8 mouse cellular contexts compared by ENCODE assay signal in the genomic region with DNA sequence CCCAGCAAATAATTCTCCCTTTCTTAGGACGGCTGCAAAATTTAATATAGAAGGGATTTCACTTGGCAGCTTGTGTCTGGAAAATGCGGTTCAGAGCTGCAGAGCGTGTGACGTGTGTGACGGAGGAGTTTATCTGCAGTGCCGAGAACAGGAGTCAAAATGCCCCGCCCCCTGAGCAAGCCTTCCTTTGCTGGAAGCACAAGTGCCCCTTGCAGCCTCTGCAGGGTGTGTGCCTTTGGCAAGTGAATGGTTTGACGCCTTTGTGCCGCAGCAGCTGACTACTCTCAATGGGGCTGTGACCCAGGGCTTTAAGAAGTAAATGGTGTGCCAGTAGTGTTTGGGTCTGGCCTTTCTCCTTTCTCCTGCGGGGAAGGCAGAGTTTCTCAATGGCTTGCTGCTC.
DNase-seq lines count a peak whose midpoint lies in the region; ATAC-seq lines count a peak whose summit lies in the region.

No protein-coding gene starts in this region.

- DNase-seq in kidney, postnatal 4 days = peak; percentile 28 to 53
- peak; percentile 76 for DNase-seq in embryonic facial prominence, embryonic 14.5 days (ENCODE audit: low spot score)
- peak; percentile 4 to 5 for DNase-seq in heart, postnatal 36 days
- DNase-seq in right cerebral cortex, postnatal 10 days (ENCODE audit: low spot score in 2 of 2) = peak; percentile 61 to 62
- no peak for DNase-seq in urinary bladder, postnatal 25 days (ENCODE audit: low spot score)
- DNase-seq in c-Kit-positive CD71-positive TER-119-positive erythroid progenitor cells, embryonic 14.5 days (ENCODE audit: low spot score) = no peak

- no peak overlapping the region for H3K4me2 ChIP-seq in kidney, embryonic 16.5 days (replicated peaks; ENCODE audit: low read depth, low read length)
- no peak overlapping the region for H3K4me2 ChIP-seq in embryonic facial prominence, embryonic 14.5 days (ENCODE audit: low read depth, low read length)
- H3K4me2 ChIP-seq in limb, embryonic 15.5 days = no peak overlapping the region; the same call in 1 of the 2 replicates

- intact Hi-C loops in heart, postnatal 36 days (cut with DNase I) = no loop called here

- peaks cover 7% of the 10 kb centered on the region for H3K4me1 ChIP-seq in kidney, embryonic 16.5 days (ENCODE audit: insufficient read depth, low read length)
- peaks cover 5% of the 10 kb centered on the region; the same call in 1 of the 2 replicates for H3K4me1 ChIP-seq in embryonic facial prominence, embryonic 14.5 days (ENCODE audit: control insufficient read depth, insufficient read depth, low read length)
- H3K4me1 ChIP-seq in limb, embryonic 15.5 days = peaks cover 22% of the 10 kb centered on the region

- 8% methylated on average over 10 of the region's 10 CpGs for WGBS in kidney, embryonic 16.5 days
- 27% methylated on average over 10 of the region's 10 CpGs for WGBS in embryonic facial prominence, embryonic 14.5 days
- 12% methylated on average over 10 of the region's 10 CpGs for WGBS in limb, embryonic 15.5 days

- H3K9ac ChIP-seq in kidney, embryonic 16.5 days (replicated peaks; ENCODE audit: low read length) = no peak overlapping the region
- no peak overlapping the region for H3K9ac ChIP-seq in embryonic facial prominence, embryonic 14.5 days (ENCODE audit: low read depth, low read length)
- H3K9ac ChIP-seq in limb, embryonic 15.5 days = no peak overlapping the region

- H3K27ac ChIP-seq in kidney, embryonic 16.5 days (ENCODE audit: low read length) = no peak overlapping the region
- H3K27ac ChIP-seq in embryonic facial prominence, embryonic 14.5 days (replicated peaks; ENCODE audit: low read depth, low read length) = no peak overlapping the region
- peak overlapping the region; percentile 43 for H3K27ac ChIP-seq in limb, embryonic 15.5 days

- H3K27me3 ChIP-seq in kidney, embryonic 16.5 days (ENCODE audit: insufficient read depth, low read length) = no peaks in the 10 kb centered on the region
- H3K27me3 ChIP-seq in embryonic facial prominence, embryonic 14.5 days (replicated peaks; ENCODE audit: control insufficient read depth, insufficient read depth, low read length) = no peaks in the 10 kb centered on the region
- 0 out of 2 replicates have a peak, but pooled peaks cover 3% of the 10 kb centered on the region for H3K27me3 ChIP-seq in limb, embryonic 15.5 days

- H3K9me3 ChIP-seq in kidney, embryonic 16.5 days (ENCODE audit: low read length) = no peaks in the 10 kb centered on the region
- no peaks in the 10 kb centered on the region for H3K9me3 ChIP-seq in embryonic facial prominence, embryonic 14.5 days (ENCODE audit: control insufficient read depth, low read length)
- no peaks in the 10 kb centered on the region for H3K9me3 ChIP-seq in limb, embryonic 15.5 days

- no peaks in the 10 kb centered on the region for H3K36me3 ChIP-seq in kidney, embryonic 16.5 days (ENCODE audit: insufficient read depth, low read length)
- no peaks in the 10 kb centered on the region for H3K36me3 ChIP-seq in embryonic facial prominence, embryonic 14.5 days (ENCODE audit: control insufficient read depth, insufficient read depth, low read length)
- H3K36me3 ChIP-seq in limb, embryonic 15.5 days = no peaks in the 10 kb centered on the region

- no peak overlapping the region for H3K4me3 ChIP-seq in kidney, embryonic 16.5 days (ENCODE audit: low read length)
- H3K4me3 ChIP-seq in embryonic facial prominence, embryonic 14.5 days (ENCODE audit: low read depth, low read length) = no peak overlapping the region
- no peak overlapping the region for H3K4me3 ChIP-seq in limb, embryonic 15.5 days

- no peak for ATAC-seq in kidney, embryonic 16.5 days (ENCODE audit: low FRiP score, low TSS enrichment)
- no peak for ATAC-seq in embryonic facial prominence, embryonic 14.5 days (ENCODE audit: low read depth)
- ATAC-seq in limb, embryonic 15.5 days (ENCODE audit: insufficient number of reproducible peaks, low FRiP score, low TSS enrichment, low read depth) = peak; percentile 62; the same call in 1 of the 2 replicates

Comparison
In these comparisons a context has a peak if more than half of its experiments do, and no peak if none do; other contexts are left out.
1. DNase-seq: peak in kidney, postnatal 4 days (2 of 2), embryonic facial prominence, embryonic 14.5 days (single experiment), heart, postnatal 36 days (2 of 2) and right cerebral cortex, postnatal 10 days (2 of 2); none in urinary bladder, postnatal 25 days (single experiment) and c-Kit-positive CD71-positive TER-119-positive erythroid progenitor cells, embryonic 14.5 days (single experiment).